Mouse (Mus musculus) hindbrain, embryonic 16.5 days (tissue): Measurements from ENCODE around the gene Lyl1. TPM values are rescaled to one million over a fixed set of nuclear protein-coding genes. Genes with fewer than 3 reads are reported as not detected.

Experiments used
- ATAC-seq: fragments of 200-750 bp; cut with Nextera tagmentation; 2 replicates; pipeline ENCODE4 v1.8.0; 2017; ENCODE audit warnings: moderate TSS enrichment, moderate library complexity
- H3K27ac ChIP-seq: fragments of 300-500 bp; sonication (generic); 2 replicates; pipeline ENCODE4 v1.5.1; 2014; ENCODE audit warnings: low read depth, mild to moderate bottlenecking, control low read depth, low read length, moderate library complexity
- H3K27me3 ChIP-seq: fragments of 300-500 bp; sonication (generic); replicated peaks from 2 replicates; pipeline ENCODE4 v1.6.1; 2014; ENCODE audit warnings: low read length; ENCODE audit not compliant: control insufficient read depth, insufficient read depth
- H3K36me3 ChIP-seq: fragments of 300-500 bp; sonication (generic); 2 replicates; pipeline ENCODE4 v1.6.1; 2014; ENCODE audit warnings: mild to moderate bottlenecking, low read length, moderate library complexity, mixed read lengths; ENCODE audit not compliant: control insufficient read depth, insufficient read depth
- H3K4me1 ChIP-seq: fragments of 300-500 bp; sonication (generic); 2 replicates; pipeline ENCODE4 v1.6.1; 2014; ENCODE audit warnings: low read depth, low read length; ENCODE audit not compliant: control insufficient read depth, insufficient read depth
- H3K4me2 ChIP-seq: fragments of 300-500 bp; sonication (generic); 2 replicates; pipeline ENCODE4 v1.6.1; 2014; ENCODE audit warnings: mild to moderate bottlenecking, low read length, control low read depth, moderate library complexity
- H3K4me3 ChIP-seq: fragments of 300-500 bp; sonication (generic); 2 replicates; pipeline ENCODE4 v1.5.1; 2014; ENCODE audit warnings: mild to moderate bottlenecking, low read length, control low read depth, moderate library complexity
- H3K9ac ChIP-seq: fragments of 300-500 bp; sonication (generic); 2 replicates; pipeline ENCODE4 v1.6.1; 2014; ENCODE audit warnings: low read depth, mild to moderate bottlenecking, control low read depth, low read length, moderate library complexity
- H3K9me3 ChIP-seq: fragments of 300-500 bp; sonication (generic); 2 replicates; pipeline ENCODE4 v1.6.1; 2014; ENCODE audit warnings: mild to moderate bottlenecking, low read length, moderate library complexity; ENCODE audit not compliant: control insufficient read depth
- WGBS: fragments of 180-500 bp; shearing (Covaris S2); extraction: QIAGEN DNeasy Blood & Tissue Kit; methylation state at CpG from one replicate; pipeline ENCODE4 v1.1.7; 2014; 5-methylcytosine and 5-hydroxymethylcytosine counted together
- polyA plus RNA-seq: library from polyadenylated mRNA; unstranded; fragments of >200 nt; fragmentation: Nextera tagmentation; extraction: Ambion mirVana; gene quantifications from 2 replicates; pipeline ENCODE4 v1.2.1, GENCODE M21; 2015

Lyl1 gene
- polyA plus RNA-seq, 1 experiment from 2014 or later, result 2.6 TPM

DNA sequence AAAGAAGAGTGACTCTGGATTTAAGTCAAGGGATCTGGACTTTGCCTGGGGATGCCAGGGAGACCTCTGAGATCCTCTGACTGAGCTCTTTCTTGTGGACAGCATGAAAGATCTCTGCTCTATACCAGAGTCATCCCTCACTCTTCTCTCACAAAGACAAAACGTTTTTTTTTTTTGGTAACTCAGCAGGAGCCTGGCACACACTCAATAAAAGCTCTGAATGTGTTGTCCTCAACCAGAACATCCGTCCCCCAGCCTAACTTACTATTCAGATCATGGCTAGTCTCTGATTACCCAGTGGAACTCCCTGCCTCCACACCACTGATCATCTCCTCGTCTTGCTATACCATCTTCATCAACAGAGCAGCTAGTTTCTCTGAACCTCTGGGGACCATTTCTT lies 16.7 kb upstream of the Lyl1 start:
- H3K27ac ChIP-seq, result no peak overlapping the region; the same call in 1 of the 2 replicates
- H3K9ac ChIP-seq, result no peak overlapping the region
- no peak overlapping the region for H3K4me3 ChIP-seq
- H3K36me3 ChIP-seq, result no peaks in the 10 kb centered on the region; the same call in 1 of the 2 replicates
- no peak overlapping the region for H3K4me2 ChIP-seq
- no peaks in the 10 kb centered on the region for H3K27me3 ChIP-seq
- WGBS, result 12% methylated on average over 3 of the region's 3 CpGs
- H3K9me3 ChIP-seq, result no peaks in the 10 kb centered on the region
- peaks cover 31% of the 10 kb centered on the region for H3K4me1 ChIP-seq
- ATAC-seq, result no peak

DNA sequence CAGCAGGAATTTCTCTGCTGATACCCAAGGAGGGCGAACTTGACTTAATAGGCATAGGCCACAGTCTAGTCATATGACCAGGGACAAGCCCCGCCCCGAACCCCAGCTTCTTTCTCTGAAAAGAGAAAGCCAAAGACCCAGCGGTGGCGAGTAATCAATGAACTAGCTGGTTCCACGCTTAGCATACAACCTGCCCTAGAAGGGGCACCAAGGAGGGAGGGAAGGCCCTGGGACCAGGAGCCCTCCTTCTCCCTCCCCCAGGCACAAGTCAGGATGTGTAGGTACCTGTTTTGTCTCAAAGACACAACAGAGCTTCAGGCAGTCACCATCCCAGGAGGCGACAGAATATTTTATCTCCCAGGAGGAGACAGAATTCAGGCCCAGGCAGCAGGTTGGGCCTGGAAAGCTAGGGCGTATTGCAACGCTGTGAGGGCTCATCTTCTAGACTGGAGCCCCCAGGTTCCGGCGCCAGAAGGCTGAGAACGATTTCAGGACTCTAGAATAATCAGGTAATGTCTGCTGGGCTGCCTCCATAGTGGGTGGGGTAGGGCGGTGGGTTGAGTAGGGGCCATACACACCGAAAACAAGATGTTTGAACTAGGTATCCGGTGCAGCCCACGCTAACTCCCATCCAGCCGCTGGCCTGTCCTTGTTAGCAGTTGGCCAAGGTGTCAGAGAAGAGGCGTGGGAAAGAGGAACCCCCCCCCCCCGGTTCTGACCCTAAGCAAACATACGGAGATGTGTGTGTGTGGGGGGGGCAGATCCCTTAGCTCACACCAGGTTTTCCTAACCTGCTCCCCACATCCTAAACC lies 14.9 kb upstream of the Lyl1 start, which contains the start of gene Trmt1:
Trmt1 (plus strand) TSS at position 117 of the 812 bp plus-strand sequence.
- peaks cover 39% of the 10 kb centered on the region for H3K4me1 ChIP-seq
- peak within 1 kb of the TSS; percentile 94 for H3K27ac ChIP-seq
- WGBS, result 10% methylated on average over 19 of the region's 20 CpGs

DNA sequence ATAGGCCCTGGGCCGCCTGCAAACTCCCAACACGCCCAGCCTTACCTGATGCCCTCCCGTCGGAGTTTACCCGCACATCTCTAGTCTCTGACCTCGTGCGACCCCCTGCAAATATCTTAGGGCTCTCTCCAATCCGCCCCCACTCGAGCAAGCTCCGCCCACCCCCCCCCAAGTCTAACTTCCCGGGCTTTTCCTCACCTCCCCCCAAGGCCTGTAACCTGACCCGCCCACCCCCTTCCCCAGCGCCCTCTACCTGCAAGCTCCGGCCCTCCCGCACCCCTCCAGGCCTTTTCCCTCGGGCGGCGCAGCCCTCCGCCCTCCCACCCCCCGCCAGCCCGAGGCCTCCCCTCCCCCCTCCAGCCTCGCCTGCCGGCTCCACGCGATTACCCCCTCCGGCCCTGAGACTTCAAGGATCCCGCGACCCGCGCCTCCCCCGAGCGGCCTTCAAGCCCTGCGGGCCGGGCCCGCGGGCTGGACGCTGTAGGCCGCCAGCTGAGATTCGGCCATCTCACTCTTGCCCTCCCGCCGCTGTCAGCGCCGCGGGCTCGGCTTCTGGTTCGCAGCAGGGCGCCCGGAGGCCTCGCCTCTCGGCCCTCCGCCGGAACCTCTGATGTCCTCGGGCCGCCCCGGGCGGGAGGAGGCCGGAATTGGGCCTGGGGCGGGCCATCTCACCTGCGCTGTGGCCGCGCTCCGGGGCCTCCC lies 14.1 kb upstream of the Lyl1 start:
- Histone ChIP-seq H3K27ac (peak overlapping the region; percentile 94), H3K4me2 (peak overlapping the region; percentile 94), H3K36me3 (peaks cover 8% of the 10 kb centered on the region), H3K4me3 (peak overlapping the region; percentile 94), H3K4me1 (peaks cover 39% of the 10 kb centered on the region), H3K27me3 (no peaks in the 10 kb centered on the region), H3K9ac (peak overlapping the region; percentile 99), H3K9me3 (no peaks in the 10 kb centered on the region)
- WGBS, result under 1% methylated on average over 51 of the region's 62 CpGs
- ATAC-seq, result peak; percentile 46; the same call in 1 of the 2 replicates

More for the DNA sequence above, 14.9 kb upstream of the Lyl1 start, which contains the start of gene Trmt1:
- Histone ChIP-seq H3K9me3 (no peaks in the 10 kb centered on the region), H3K27me3 (no peaks in the 10 kb centered on the region), H3K4me2 (peak within 1 kb of the TSS; percentile 94), H3K4me3 (peak within 1 kb of the TSS; percentile 94), H3K36me3 (peaks cover 4% of the 10 kb centered on the region), H3K9ac (peak within 1 kb of the TSS; percentile 99)
- ATAC-seq, result 0 out of 2 replicates have a peak, but pooled peaks have one; percentile 15

DNA sequence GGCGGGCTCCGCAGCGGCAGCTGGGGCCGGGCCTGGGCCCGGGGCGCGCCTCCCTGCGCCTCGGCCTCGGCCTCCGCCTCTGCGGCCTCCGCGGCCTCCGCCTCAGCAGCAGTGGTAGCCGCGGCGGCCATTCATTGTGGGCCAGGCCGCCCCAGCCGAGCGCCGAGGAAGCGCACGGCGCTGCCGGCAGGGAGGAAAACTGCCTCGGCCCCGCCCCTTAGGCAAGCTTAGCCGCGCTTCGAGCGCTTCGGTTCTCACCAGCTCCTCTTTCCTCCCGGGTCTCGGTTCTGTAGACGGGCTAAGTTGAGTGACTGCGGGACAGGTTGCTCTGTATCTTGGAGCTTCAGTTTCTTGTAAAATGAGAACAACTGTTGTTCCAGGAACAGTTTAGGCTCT lies 13.6 kb upstream of the Lyl1 start, which contains the start of gene Nacc1:
Nacc1 (minus strand) TSS at position 158 of the 396 bp plus-strand sequence.
- WGBS, result under 1% methylated on average over 22 of the region's 37 CpGs
- ATAC-seq, result peak; percentile 83
- H3K9me3 ChIP-seq, result no peaks in the 10 kb centered on the region
- H3K27me3 ChIP-seq, result no peaks in the 10 kb centered on the region
- peak within 1 kb of the TSS; percentile 99 for H3K9ac ChIP-seq
- H3K36me3 ChIP-seq, result peaks cover 9% of the 10 kb centered on the region
- peak within 1 kb of the TSS; percentile 94 for H3K4me3 ChIP-seq
- peaks cover 39% of the 10 kb centered on the region for H3K4me1 ChIP-seq
- peak within 1 kb of the TSS; percentile 94 for H3K27ac ChIP-seq
- peak within 1 kb of the TSS; percentile 94 for H3K4me2 ChIP-seq

DNA sequence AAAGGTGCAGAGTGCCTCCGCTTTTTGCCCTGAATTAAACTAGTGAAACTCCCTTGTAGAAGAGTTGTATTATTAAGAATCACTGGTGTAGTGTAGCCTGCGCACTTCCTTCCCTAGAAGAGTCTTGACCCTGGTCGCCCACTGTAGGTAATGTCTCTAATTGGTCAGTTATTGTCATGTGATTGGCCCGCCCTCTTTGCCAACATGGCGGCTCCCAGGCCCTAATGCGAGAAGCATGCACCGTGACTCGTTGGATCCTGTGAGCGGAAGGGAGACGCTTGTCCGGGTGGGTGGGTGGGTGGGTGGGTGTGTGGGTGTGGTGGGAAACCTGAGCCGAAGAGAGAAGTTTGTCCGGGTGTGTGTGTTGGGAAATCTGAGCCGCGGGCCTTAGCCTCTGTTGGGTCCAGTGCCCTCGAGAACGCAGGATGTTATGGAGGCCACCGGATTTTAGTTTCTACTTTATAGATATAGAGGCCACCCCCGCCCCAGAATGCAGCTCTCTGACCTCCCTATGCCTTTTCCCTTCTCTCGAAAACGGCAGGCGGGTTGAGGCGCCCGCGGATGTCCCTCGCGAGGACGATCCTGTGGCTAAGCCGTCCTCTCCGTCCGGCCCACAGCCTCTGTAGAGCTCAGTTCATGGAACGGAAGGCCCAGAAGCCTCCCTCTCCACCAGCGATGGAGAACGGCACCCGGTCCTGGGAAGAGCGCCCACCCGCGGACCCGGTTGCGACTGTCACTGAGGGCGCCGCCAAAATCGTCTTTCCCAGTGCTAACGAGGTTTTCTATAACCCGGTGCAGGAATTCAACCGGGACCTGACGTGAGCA lies 12.0 kb upstream of the Lyl1 start:
- under 1% methylated on average over 46 of the region's 47 CpGs for WGBS
- peak; percentile 86 for ATAC-seq
- H3K9me3 ChIP-seq, result no peaks in the 10 kb centered on the region
- H3K36me3 ChIP-seq, result peaks cover 15% of the 10 kb centered on the region
- H3K27ac ChIP-seq, result peak overlapping the region; percentile 71
- H3K4me1 ChIP-seq, result peaks cover 39% of the 10 kb centered on the region
- peak overlapping the region; percentile 98 for H3K4me2 ChIP-seq
- peak overlapping the region; percentile 74 for H3K9ac ChIP-seq
- H3K27me3 ChIP-seq, result no peaks in the 10 kb centered on the region
- peak overlapping the region; percentile 84 for H3K4me3 ChIP-seq

DNA sequence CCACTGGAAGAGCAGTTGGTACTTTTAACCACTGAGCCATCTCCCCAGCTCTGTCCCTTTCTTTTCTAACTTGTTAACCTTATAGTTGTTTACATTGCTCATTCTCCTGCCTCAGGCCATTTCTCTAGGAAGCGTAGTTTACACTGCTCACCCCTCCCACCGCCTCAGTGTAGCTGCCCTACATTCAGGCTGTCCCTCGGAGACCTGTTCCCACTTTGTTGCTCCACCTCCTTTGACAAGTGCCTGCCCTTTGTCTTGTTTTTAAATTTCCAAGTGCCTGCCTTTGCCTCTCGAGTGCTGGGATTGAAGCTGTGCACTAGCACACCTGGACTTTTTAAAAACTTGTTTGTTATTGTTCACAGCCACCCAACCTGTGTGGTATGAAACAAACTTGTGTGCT lies 7.9 kb upstream of the Lyl1 start:
- WGBS, result 81% methylated on average over 4 of the region's 4 CpGs
- Histone ChIP-seq H3K9me3 (no peaks in the 10 kb centered on the region), H3K27ac (no peak overlapping the region), H3K27me3 (no peaks in the 10 kb centered on the region), H3K4me1 (peaks cover 14% of the 10 kb centered on the region), H3K4me2 (no peak overlapping the region), H3K36me3 (peaks cover 31% of the 10 kb centered on the region), H3K4me3 (no peak overlapping the region), H3K9ac (no peak overlapping the region)
- ATAC-seq, result no peak

DNA sequence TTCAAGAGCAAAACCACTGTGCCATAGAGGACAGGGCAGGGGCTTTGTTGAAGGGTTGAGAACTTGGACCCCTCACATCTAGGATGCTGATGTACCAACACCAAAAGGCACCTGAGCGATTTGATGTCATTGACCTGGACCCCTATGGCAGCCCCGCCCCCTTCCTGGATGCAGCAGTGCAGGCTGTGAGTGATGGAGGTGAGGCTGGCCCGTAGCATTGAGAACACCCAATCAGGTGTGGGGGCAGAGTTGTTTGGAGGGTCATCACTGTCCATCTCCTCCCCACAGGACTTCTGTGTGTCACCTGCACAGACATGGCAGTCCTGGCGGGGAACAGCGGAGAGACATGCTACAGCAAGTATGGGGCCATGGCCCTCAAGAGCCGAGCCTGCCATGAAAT lies 6.1 kb upstream of the Lyl1 start:
- Histone ChIP-seq H3K4me3 (no peak overlapping the region), H3K27ac (no peak overlapping the region), H3K27me3 (no peaks in the 10 kb centered on the region), H3K36me3 (peaks cover 33% of the 10 kb centered on the region), H3K9me3 (no peaks in the 10 kb centered on the region), H3K4me2 (no peak overlapping the region), H3K4me1 (peaks cover 4% of the 10 kb centered on the region), H3K9ac (no peak overlapping the region)
- no peak for ATAC-seq
- WGBS, result 98% methylated on average over 6 of the region's 6 CpGs

DNA sequence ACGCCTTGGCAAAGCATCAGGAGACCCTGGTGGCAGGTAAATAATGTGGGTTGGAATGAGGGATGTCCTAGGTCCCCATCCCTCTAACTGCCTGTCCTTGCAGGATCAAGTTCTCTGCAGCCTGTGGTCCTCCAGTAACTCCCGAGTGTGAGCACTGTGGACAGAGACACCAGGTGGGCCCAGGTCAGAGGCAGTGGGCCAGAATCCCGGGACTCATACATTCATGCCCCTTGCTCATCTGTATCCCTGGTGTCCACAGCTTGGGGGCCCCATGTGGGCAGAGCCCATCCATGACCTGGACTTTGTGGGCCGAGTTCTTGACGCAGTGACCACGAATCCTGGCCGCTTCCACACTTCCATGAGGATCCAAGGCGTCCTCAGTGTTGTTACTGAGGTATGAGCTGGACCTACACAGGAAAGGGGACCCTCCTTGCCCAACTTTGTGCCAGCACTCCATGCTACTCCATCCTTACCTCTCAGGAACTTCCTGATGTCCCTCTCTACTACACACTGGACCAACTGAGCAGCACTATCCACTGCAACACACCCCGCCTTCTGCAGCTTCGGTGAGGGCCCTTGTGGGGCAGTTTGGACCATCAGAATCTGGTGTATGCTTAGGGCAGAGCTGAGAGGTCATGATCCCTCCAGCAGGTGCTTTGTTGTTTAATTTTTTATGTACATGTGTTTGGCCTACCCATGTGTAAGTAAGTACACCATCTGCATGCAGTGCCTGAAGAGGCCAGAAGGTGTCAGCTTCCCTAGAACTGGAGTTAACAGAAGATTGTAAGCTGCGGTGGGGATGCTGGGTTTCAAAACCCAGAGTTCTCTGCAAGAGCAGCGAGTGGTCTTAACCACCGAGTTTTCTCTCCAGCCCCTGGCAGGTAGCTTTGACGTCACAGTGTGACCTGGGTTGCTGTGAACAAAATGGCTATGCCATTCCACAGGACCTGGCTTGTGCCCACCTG lies 3.8 kb upstream of the Lyl1 start:
- Histone ChIP-seq H3K4me3 (no peak overlapping the region), H3K4me1 (no peaks in the 10 kb centered on the region), H3K4me2 (no peak overlapping the region), H3K9ac (no peak overlapping the region), H3K36me3 (peaks cover 23% of the 10 kb centered on the region), H3K27me3 (peaks cover 4% of the 10 kb centered on the region), H3K27ac (no peak overlapping the region), H3K9me3 (no peaks in the 10 kb centered on the region)
- whole genome bisulfite sequencing, result 90% methylated on average over 14 of the region's 14 CpGs
- ATAC-seq, result no peak
